Mouse (Mus musculus) bone marrow macrophage, adult 2 months (primary cell): ENCODE results near the gene 1700123L14Rik.

Source experiments
- CTCF ChIP-seq: IDR thresholded peaks from 2 replicates; pipeline ENCODE4 v1.5.1; 2012; ENCODE audit warnings: low read depth, mild to moderate bottlenecking, low read length, moderate library complexity
- POLR2A ChIP-seq: IDR thresholded peaks from 2 replicates; pipeline ENCODE4 v1.6.1; 2012; ENCODE audit warnings: mild to moderate bottlenecking, low read depth, low read length, borderline replicate concordance

- TF ChIP-seq CTCF (no peak), POLR2A (no peak)
Observed at GRCm38 (mm10) chr6:96116534-96117272, 49.3 kb downstream of the 1700123L14Rik start.
